Mouse (Mus musculus): ENCODE measurements around the gene Tex2. TPM values are rescaled to one million over a fixed set of nuclear protein-coding genes. Genes with fewer than 3 reads are reported as not detected.
"Not testable (repeated sequence)": the region's sequence is repeated elsewhere in the genome, so short reads cannot be mapped to it uniquely, and the experiment has no call there.

Gene Tex2
- total RNA-seq, 2 experiments from 2014 or later = 40.1 to 40.3 TPM

GRCm38 (mm10) chr11:106587786-106588519 is 25.3 kb downstream of the Tex2 start:
- DNase-seq = no peak
- intact Hi-C loops (cut with DNase I) = no loop called here

DNA sequence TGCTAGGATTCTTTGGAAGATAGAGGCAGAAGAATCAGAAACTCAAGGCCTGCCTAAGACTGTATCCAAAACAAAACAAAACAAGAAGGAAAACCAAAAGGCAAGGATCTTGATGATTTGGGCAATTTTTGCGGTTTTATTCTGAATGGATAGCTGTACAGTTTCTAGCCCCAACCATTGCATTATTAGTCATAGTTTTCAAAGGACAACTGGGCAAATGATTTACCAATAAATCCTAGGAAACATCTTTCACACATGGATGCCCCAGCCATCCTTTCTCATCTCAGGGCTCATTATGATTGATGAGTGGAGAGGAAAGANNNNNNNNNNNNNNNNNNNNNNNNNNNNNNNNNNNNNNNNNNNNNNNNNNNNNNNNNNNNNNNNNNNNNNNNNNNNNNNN is 29.4 kb downstream of the Tex2 start:
- DNase-seq = no peak
- intact Hi-C loops (cut with DNase I) = no loop called here

DNA sequence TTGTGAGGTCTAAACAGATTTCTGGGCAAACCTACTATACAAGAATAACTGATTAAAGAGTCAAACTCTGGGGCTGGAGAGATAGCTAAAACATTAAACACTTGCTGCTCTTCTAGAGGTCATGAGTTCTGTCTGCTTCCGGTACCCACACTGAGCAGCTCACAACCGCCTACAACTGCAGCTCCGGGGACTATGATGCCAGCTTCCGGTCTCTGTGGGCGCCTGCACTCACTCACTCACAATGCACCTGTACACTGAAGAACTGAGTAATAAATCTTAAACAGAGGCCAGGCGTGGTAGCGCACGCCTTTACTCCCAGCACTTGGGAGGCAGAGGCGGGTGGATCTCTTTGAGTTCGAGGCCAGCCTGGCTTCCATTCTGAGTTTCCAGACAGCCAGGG is 31.9 kb downstream of the Tex2 start:
- intact Hi-C loops (cut with DNase I) = no loop called here

DNA sequence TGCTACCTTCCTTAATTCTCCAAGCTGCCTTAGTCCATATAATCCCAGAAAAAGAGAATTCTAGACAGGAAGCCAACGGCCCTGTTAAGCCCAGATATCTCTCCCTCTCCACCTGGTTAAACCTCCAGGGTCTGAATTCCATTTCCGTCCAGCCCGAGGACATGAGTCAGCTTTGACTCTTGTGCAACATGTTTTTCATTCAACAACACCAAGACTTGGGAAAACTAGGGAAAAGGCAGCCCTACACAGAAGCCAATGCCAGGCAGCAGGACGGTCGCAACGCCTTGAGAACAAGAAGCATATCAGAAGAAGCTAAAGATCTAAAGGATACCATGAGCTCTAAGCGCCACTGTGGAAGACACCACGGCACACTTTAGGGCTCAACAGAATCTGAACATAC is 32.8 kb downstream of the Tex2 start:
- intact Hi-C loops (cut with DNase I) = no loop called here

More for the DNA sequence above, 31.9 kb downstream of the Tex2 start:
- no peak for DNase-seq

GRCm38 (mm10) chr11:106579957-106580356 is 33.3 kb downstream of the Tex2 start:
- intact Hi-C loops (cut with DNase I) = no loop called here
- DNase-seq = no peak

More for the DNA sequence above, 32.8 kb downstream of the Tex2 start:
- no peak for DNase-seq

- intact Hi-C loops (cut with DNase I) = no loop called here
- peak in 1 of 2 experiments; percentile 38 for DNase-seq
Observed at GRCm38 (mm10) chr11:106579146-106579545, 34.1 kb downstream of the Tex2 start.

GRCm38 (mm10) chr11:106577624-106578355 is 35.4 kb downstream of the Tex2 start:
- DNase-seq; intact Hi-C loops (cut with DNase I): not testable (repeated sequence)

GRCm38 (mm10) chr11:106574456-106574855 is 38.8 kb downstream of the Tex2 start:
- DNase-seq = no peak
- intact Hi-C loops (cut with DNase I) = loop anchor here (5.0 kb wide), 1 partner anchor 38 kb away; the partner anchor contains the start of gene Tex2

DNA sequence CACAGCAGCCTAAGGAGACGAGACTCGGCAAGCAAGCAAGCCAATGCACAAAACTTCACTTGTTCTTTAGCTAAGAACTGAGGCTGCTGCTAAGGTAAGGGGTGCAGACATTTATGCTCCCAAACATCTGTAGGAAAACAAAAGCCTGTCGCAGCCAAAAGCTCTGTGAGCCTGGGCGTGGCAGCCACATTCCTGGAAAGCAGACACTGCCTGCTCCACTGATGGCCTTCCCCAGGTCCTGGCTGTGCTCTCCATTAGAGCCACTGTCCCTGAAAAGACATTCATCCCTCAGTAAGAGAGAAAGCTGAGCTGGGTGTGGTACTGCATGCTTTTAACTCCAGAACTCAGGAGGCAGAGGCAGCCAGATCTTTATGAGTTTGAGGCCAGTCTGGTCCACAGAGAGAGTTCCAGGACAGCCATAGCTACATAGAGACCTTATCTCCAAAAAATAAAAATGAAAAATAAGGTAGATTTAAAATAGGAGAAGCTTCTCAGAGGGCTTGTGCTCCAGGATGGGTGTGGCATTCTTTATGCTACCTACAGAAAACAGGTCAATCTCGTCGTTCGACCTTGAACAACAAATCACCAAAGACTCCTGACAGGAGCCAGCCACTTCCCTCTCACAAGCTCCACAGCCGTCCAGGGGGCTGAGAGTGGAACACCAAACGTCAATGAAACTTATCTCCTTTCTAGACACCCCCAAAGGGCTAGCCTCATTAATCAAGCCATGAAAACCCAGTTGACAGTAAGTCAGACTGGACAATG is 39.6 kb downstream of the Tex2 start:
- intact Hi-C loops (cut with DNase I) = loop anchor here (5.0 kb wide), 1 partner anchor 39 kb away; the partner anchor contains the start of gene Tex2
- DNase-seq = peak in 1 of 2 experiments; percentile 38

DNA sequence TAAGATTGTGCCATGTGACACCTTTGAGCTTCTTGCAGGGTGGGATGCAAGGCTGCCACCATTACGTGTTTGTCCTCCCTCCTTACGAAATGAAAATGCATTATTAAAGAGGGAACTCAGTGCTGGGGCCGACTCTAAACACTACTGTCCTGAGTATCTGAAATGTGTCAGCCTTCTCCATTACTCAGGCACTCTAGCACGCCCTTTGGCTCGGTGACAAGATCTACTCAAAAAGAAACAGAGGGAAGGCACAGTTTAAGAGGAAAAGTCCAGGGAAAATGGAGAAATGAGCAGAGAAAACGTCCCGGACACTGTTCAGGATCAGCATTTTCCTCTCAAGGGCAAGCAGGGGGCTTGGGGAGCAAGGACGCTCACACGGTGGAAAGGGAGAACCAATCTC is 40.3 kb downstream of the Tex2 start:
- intact Hi-C loops (cut with DNase I) = loop anchor here (5.0 kb wide), 1 partner anchor 39 kb away; the partner anchor contains the start of gene Tex2

GRCm38 (mm10) chr11:106572020-106572782 is 41.0 kb downstream of the Tex2 start:
- peak in 1 of 2 experiments; percentile 45 for DNase-seq
- intact Hi-C loops (cut with DNase I) = loop anchor here (5.0 kb wide), 1 partner anchor 40 kb away; the partner anchor contains the start of gene Tex2

More for the DNA sequence above, 40.3 kb downstream of the Tex2 start:
- peak in 1 of 2 experiments; percentile 61 for DNase-seq

GRCm38 (mm10) chr11:106571026-106571983 is 41.9 kb downstream of the Tex2 start:
- no peak for DNase-seq
- intact Hi-C loops (cut with DNase I) = loop anchor here (5.0 kb wide), 1 partner anchor 41 kb away; the partner anchor contains the start of gene Tex2

- intact Hi-C loops (cut with DNase I) = no loop called here
- no peak for DNase-seq
Observed at GRCm38 (mm10) chr11:106568329-106568960, 44.8 kb downstream of the Tex2 start.

DNA sequence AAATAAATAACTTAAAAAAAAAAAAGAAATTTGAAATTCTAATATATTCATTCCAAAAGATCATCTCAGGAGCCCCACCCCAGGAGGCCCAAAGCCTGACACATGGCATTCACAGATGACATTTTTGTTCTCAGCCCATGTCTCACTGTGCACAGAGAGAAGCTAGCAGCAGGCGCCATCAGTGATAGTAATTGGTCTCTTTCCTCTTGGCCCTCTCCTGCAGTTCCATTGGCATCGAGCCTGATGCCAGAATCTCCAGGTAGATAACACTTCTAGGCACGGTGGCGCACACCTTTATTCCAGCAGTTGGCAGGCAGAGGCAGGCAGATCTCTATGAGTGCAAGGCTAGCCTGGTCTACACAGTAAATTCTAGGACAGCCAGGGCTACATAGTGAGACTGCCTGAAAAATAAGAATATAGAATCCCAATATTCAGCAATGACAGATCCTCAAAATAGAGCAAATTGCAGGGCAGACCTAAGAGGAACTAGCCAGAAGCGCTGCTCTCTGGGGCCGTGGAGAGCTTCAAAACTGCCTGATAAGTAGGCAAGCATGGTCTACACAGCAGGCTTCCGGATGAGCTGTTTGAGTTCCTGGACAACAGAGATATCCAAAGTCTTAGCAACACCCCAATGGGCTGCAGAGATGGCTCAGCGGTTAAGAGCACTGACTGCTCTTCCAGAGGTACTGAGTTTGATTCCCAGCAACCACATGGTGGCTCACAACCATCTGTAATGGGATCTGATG is 47.0 kb downstream of the Tex2 start:
- no peak for DNase-seq
- intact Hi-C loops (cut with DNase I) = no loop called here

- intact Hi-C loops (cut with DNase I) = no loop called here
- peak; percentile 56 to 57 for DNase-seq
Observed at GRCm38 (mm10) chr11:106564261-106564660, 49.0 kb downstream of the Tex2 start.

- intact Hi-C loops (cut with DNase I) = no loop called here
- no peak for DNase-seq
Observed at GRCm38 (mm10) chr11:106562707-106563106, 50.5 kb downstream of the Tex2 start.

DNA sequence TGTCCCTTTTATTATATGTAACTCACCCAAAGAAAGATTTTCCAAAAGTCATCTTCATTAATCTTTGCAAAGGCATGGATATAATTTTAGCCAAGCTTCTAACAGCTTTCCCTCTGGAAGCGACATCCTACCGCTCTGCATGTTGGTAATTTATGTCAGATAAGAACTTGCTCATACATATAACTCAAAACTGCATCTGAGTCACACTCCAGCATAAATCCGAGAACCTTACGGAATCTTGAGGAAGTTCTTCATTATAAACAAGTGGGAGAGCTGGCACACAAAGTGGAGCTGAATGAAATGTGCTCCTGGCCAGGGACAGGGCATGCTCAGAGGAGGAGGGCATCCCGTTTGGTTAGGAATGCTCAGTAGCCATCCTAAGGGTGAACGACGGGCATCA is 53.5 kb downstream of the Tex2 start:
- DNase-seq = no peak
- intact Hi-C loops (cut with DNase I) = no loop called here

GRCm38 (mm10) chr11:106558008-106558407 is 55.2 kb downstream of the Tex2 start:
- intact Hi-C loops (cut with DNase I) = no loop called here
- no peak for DNase-seq
